Mouse (Mus musculus) lung, adult 18-20 months (tissue): ENCODE data around the gene Susd1.

Source experiments
- DNase-seq, 2 experiments: peaks; one replicate each; pipeline ENCODE4 v3.0.0; 2022; ENCODE audit warnings: mixed read lengths in 2 of 2

Susd1 gene

GRCm38 (mm10) chr4:59379876-59380275 lies 58.6 kb downstream of the Susd1 start:
- DNase-seq: no peak

GRCm38 (mm10) chr4:59378631-59379030 lies 59.8 kb downstream of the Susd1 start:
- DNase-seq: no peak

GRCm38 (mm10) chr4:59374271-59374938 lies 64.0 kb downstream of the Susd1 start:
- DNase-seq: no peak

GRCm38 (mm10) chr4:59372546-59373157 lies 65.8 kb downstream of the Susd1 start:
- no peak for DNase-seq

- DNase-seq: no peak
Observed at GRCm38 (mm10) chr4:59371910-59372309, 66.5 kb downstream of the Susd1 start.

GRCm38 (mm10) chr4:59369941-59370340 lies 68.5 kb downstream of the Susd1 start:
- no peak for DNase-seq

GRCm38 (mm10) chr4:59368118-59368517 lies 70.3 kb downstream of the Susd1 start:
- no peak for DNase-seq

- DNase-seq: peak in 1 of 2 experiments; percentile 25
Observed at GRCm38 (mm10) chr4:59366206-59366605, 72.2 kb downstream of the Susd1 start.

GRCm38 (mm10) chr4:59365571-59365970 lies 72.9 kb downstream of the Susd1 start:
- DNase-seq: no peak

- no peak for DNase-seq
Observed at GRCm38 (mm10) chr4:59364229-59365173, 73.9 kb downstream of the Susd1 start.

GRCm38 (mm10) chr4:59363041-59363440 lies 75.4 kb downstream of the Susd1 start:
- DNase-seq: peak; percentile 56 to 61

GRCm38 (mm10) chr4:59360704-59361103 lies 77.7 kb downstream of the Susd1 start:
- DNase-seq: peak; percentile 67 to 73

GRCm38 (mm10) chr4:59359921-59360320 lies 78.5 kb downstream of the Susd1 start:
- no peak for DNase-seq

GRCm38 (mm10) chr4:59358960-59359359 lies 79.5 kb downstream of the Susd1 start:
- DNase-seq: no peak

GRCm38 (mm10) chr4:59355421-59355820 lies 83.0 kb downstream of the Susd1 start:
- DNase-seq: no peak

- DNase-seq: no peak
Observed at GRCm38 (mm10) chr4:59354666-59355065, 83.8 kb downstream of the Susd1 start.

- DNase-seq: no peak
Observed at GRCm38 (mm10) chr4:59351938-59352337, 86.5 kb downstream of the Susd1 start.

GRCm38 (mm10) chr4:59350354-59350753 lies 88.1 kb downstream of the Susd1 start:
- no peak for DNase-seq

GRCm38 (mm10) chr4:59349425-59350185 lies 88.8 kb downstream of the Susd1 start:
- no peak for DNase-seq

- peak; percentile 84 to 86 for DNase-seq
Observed at GRCm38 (mm10) chr4:59340714-59341113, 97.7 kb downstream of the Susd1 start.

GRCm38 (mm10) chr4:59340046-59340445 lies 98.4 kb downstream of the Susd1 start:
- no peak for DNase-seq

GRCm38 (mm10) chr4:59338896-59339535 lies 99.4 kb downstream of the Susd1 start:
- no peak for DNase-seq
